Mouse (Mus musculus) cortical plate, adult 2 months (tissue): Measurements from ENCODE around the gene Mchr1.

Experiments used
- CTCF ChIP-seq: fragments of 200-500 bp; IDR thresholded peaks from 2 replicates; pipeline ENCODE4 v1.5.1; 2011; ENCODE audit warnings: mild to moderate bottlenecking, control low read depth, low read length; ENCODE audit not compliant: insufficient read depth; ENCODE audit errors: extremely low read depth
- POLR2A ChIP-seq: fragments of 200-500 bp; IDR thresholded peaks from 2 replicates; pipeline ENCODE4 v1.6.1; 2011; ENCODE audit warnings: mild to moderate bottlenecking, low read length, control low read depth; ENCODE audit not compliant: insufficient read depth; ENCODE audit errors: extremely low read depth

GRCm38 (mm10) chr15:81254113-81254640 lies 18.9 kb downstream of the Mchr1 start:
- no peak for TF ChIP-seq CTCF
- no peak for TF ChIP-seq POLR2A
